Mouse (Mus musculus): ENCODE data around the gene Ctdsp1.

GRCm38 (mm10) chr1:74401015-74401702 lies 9.8 kb downstream of the Ctdsp1 start:
- TF ChIP-seq CTCF (IDR thresholded peaks at IDR 0.05; ENCODE audit: low read depth): no peak
- TF ChIP-seq EP300 (IDR thresholded peaks at IDR 0.05; ENCODE audit: low read depth): no peak

Data from liver, embryonic 14.5 days (tissue).